Comparison of ENCODE assay signal across 8 mouse cellular contexts in genomic region chr2:25913247-25913646, GRCm38 (mm10). TPM values are rescaled to one million over a fixed set of nuclear protein-coding genes. Genes with fewer than 3 reads are reported as not detected.
DNase-seq lines count a peak whose midpoint lies in the region.

No protein-coding gene starts in this region.

- intact Hi-C loops in left cerebral cortex, postnatal 25 days (cut with DNase I), result loop anchor here (1.0 to 5.0 kb wide), 3 partner anchors 48 to 76 kb away; no protein-coding TSS in a partner anchor

- peak; percentile 12 for DNase-seq in heart, postnatal 4 days
- DNase-seq in heart, adult 8-10 months (ENCODE audit: low spot score), result no peak
- DNase-seq in 3134 (ENCODE audit: extremely low read depth, insufficient read length, low spot score), result peak; percentile 32
- DNase-seq in T-cell, adult 2 months (ENCODE audit: low spot score), result peak; percentile 61
- peak; percentile 57 to 64 for DNase-seq in left cerebral cortex, postnatal 25 days (ENCODE audit: low spot score in 2 of 2)
- DNase-seq in thymus, postnatal 25 days, result peak; percentile 59
- DNase-seq in urinary bladder, postnatal 10 days (ENCODE audit: low spot score), result no peak
- no peak for DNase-seq in gastrocnemius, postnatal 4 days (ENCODE audit: low spot score in 2 of 2)

RNA-seq across cellular contexts. Expression of gene Kcnt1, which starts 49.7 kb away (rescaled TPM):
- under 1 TPM; 0.32 to 0.52 TPM for total RNA-seq in heart, postnatal 4 days (2021)
- total RNA-seq in heart, adult 8-10 months (2022), result under 1 TPM; 0.44 to 0.90 (median 0.59) TPM
- 100 to 1,000 TPM; 111 to 130 TPM for total RNA-seq in left cerebral cortex, postnatal 25 days (2021)
- under 1 TPM; 0.16 to 0.49 TPM for total RNA-seq in gastrocnemius, postnatal 4 days (2021)

Comparison
In these comparisons a context has a peak if more than half of its experiments do, and no peak if none do; other contexts are left out.
1. DNase-seq: peak in heart, postnatal 4 days (single experiment), 3134 (single experiment), T-cell, adult 2 months (single experiment), left cerebral cortex, postnatal 25 days (2 of 2) and thymus, postnatal 25 days (single experiment); none in heart, adult 8-10 months (single experiment), urinary bladder, postnatal 10 days (single experiment) and gastrocnemius, postnatal 4 days (0 of 2).
2. RNA of gene Kcnt1, which starts 49.7 kb away (total RNA-seq): 111 to 130 TPM in left cerebral cortex, postnatal 25 days; 0.44 to 0.90 TPM in heart, adult 8-10 months, 0.32 to 0.52 TPM in heart, postnatal 4 days and 0.16 to 0.49 TPM in gastrocnemius, postnatal 4 days; every median in the first group is over 10 times any median in the second.